Mouse (Mus musculus) embryonic facial prominence, embryonic 15.5 days (tissue): ENCODE results near the gene Fabp3. TPM values are rescaled to one million over a fixed set of nuclear protein-coding genes. Genes with fewer than 3 reads are reported as not detected.

Source experiments
- ATAC-seq: fragments of 200-750 bp; cut with Nextera tagmentation; 2 replicates; pipeline ENCODE4 v1.8.0; 2017; ENCODE audit warnings: low read depth, moderate TSS enrichment; ENCODE audit not compliant: insufficient number of reproducible peaks, low FRiP score, low TSS enrichment
- H3K27ac ChIP-seq: fragments of 300-500 bp; sonication (generic); replicated peaks from 2 replicates; pipeline ENCODE4 v1.5.1; 2015; ENCODE audit warnings: mild to moderate bottlenecking, inconsistent platforms
- H3K27me3 ChIP-seq: fragments of 300-500 bp; sonication (generic); 2 replicates; pipeline ENCODE4 v1.6.1; 2015; ENCODE audit warnings: inconsistent platforms
- H3K36me3 ChIP-seq: fragments of 300-500 bp; sonication (generic); 2 replicates; pipeline ENCODE4 v1.6.1; 2015; ENCODE audit warnings: mild to moderate bottlenecking, inconsistent platforms
- H3K4me1 ChIP-seq: fragments of 300-500 bp; sonication (generic); 2 replicates; pipeline ENCODE4 v1.6.1; 2015; ENCODE audit warnings: inconsistent platforms
- H3K4me2 ChIP-seq: fragments of 300-500 bp; sonication (generic); replicated peaks from 2 replicates; pipeline ENCODE4 v1.6.1; 2015; ENCODE audit warnings: mild to moderate bottlenecking, inconsistent platforms
- H3K4me3 ChIP-seq: fragments of 300-500 bp; sonication (generic); replicated peaks from 2 replicates; pipeline ENCODE4 v1.5.1; 2015; ENCODE audit warnings: mild to moderate bottlenecking, inconsistent platforms
- H3K9ac ChIP-seq: fragments of 300-500 bp; sonication (generic); 2 replicates; pipeline ENCODE4 v1.6.1; 2015; ENCODE audit warnings: inconsistent platforms
- H3K9me3 ChIP-seq: fragments of 300-500 bp; sonication (generic); replicated peaks from 2 replicates; pipeline ENCODE4 v1.6.1; 2016; ENCODE audit warnings: inconsistent platforms
- WGBS: fragments of 180-500 bp; shearing (Covaris S2); methylation state at CpG from one replicate; pipeline ENCODE4 v1.1.7; 2015; 5-methylcytosine and 5-hydroxymethylcytosine counted together
- polyA plus RNA-seq: library from polyadenylated mRNA; unstranded; fragments of >200 nt; fragmentation: Nextera tagmentation; extraction: Ambion mirVana; gene quantifications from 2 replicates; pipeline ENCODE4 v1.2.1, GENCODE M21; 2015

Gene Fabp3
- polyA plus RNA-seq, 1 experiment from 2014 or later = 40.7 TPM

DNA sequence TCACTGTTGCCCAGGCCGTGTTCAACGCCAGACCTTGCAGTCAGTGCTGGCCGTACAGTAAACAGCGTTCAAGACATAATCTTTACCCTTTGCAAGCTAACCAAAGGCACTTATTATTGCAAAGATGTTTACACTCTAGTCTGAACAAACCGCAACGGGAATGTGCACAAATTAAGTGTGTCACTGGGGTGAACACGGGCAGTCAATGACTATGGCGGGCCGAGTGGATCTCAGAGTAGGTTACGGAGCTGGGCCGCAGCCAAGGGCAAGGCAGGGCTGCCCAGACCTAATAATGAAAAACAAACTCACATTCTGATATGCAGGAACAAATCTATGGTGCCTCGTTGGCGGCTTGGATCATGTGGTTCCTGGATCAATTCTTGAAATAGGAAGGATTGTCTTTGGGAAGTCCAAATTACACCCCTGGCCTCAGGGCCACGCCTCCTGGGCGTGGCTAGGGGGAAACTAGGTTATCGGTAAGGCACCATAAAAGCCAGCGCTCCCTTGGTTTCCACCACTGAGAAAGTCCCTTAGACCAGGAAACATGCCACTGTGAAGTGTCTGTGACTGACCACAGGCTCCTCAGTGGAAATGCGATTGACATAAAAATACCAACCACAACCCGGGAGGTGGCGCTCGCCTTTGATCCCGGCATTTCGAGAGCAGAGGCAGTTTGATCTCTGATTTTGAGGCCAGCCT is 13.2 kb upstream of the Fabp3 start:
- no peaks in the 10 kb centered on the region for H3K9me3 ChIP-seq
- H3K27me3 ChIP-seq = no peaks in the 10 kb centered on the region
- H3K4me2 ChIP-seq = no peak overlapping the region; the same call in 1 of the 2 replicates
- H3K4me1 ChIP-seq = 0 out of 2 replicates have a peak, but pooled peaks cover 6% of the 10 kb centered on the region
- H3K36me3 ChIP-seq = no peaks in the 10 kb centered on the region
- no peak for ATAC-seq
- H3K9ac ChIP-seq = no peak overlapping the region
- no peak overlapping the region for H3K4me3 ChIP-seq
- WGBS = 44% methylated on average over 23 of the region's 23 CpGs
- no peak overlapping the region for H3K27ac ChIP-seq

DNA sequence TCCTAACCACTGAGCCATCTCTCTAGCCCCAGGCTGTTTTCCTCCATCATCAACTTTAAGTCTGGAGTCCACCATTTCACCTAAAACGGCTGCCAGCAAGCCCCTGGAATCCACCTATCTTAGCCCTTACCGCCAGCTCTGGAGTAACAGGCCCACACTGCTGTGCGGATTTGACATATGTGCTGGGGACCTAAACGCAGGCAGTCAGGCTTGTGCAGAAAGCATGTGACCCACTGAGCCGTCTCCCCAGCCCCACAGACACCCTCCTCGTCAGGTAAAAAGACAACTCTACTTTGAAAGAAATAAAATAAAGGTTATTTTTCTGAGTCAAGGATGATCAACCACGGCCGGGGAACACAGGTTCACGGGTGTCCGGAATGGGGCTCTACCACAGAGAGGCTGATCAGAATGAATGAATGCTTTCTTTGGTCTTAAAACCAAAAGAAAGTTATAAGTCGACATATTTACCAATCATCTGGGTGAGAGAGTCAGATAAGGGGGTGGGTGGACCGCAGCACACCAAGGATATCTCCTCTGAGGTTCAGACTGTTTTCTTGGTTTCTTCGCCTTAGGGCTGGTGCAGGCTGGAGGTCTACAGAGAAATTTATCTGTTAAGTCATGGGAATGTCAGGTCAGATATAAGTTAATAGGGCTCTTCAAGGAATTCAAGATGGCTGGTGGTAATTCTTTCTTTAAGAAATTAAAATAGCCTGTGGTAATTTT is 12.0 kb upstream of the Fabp3 start:
- no peaks in the 10 kb centered on the region for H3K9me3 ChIP-seq
- H3K36me3 ChIP-seq = no peaks in the 10 kb centered on the region
- H3K4me2 ChIP-seq = no peak overlapping the region
- H3K27ac ChIP-seq = no peak overlapping the region
- no peaks in the 10 kb centered on the region for H3K27me3 ChIP-seq
- WGBS = 80% methylated on average over 13 of the region's 13 CpGs
- H3K9ac ChIP-seq = no peak overlapping the region
- 0 out of 2 replicates have a peak, but pooled peaks cover 6% of the 10 kb centered on the region for H3K4me1 ChIP-seq
- no peak overlapping the region for H3K4me3 ChIP-seq
- ATAC-seq = no peak

GRCm38 (mm10) chr4:130297123-130297529 is 11.3 kb upstream of the Fabp3 start:
- Histone ChIP-seq H3K27me3 (no peaks in the 10 kb centered on the region), H3K9me3 (no peaks in the 10 kb centered on the region), H3K9ac (no peak overlapping the region), H3K4me3 (no peak overlapping the region), H3K27ac (no peak overlapping the region), H3K4me2 (no peak overlapping the region), H3K36me3 (no peaks in the 10 kb centered on the region), H3K4me1 (0 out of 2 replicates have a peak, but pooled peaks cover 6% of the 10 kb centered on the region)
- 20% methylated on average over 13 of the region's 13 CpGs for WGBS
- no peak for ATAC-seq

DNA sequence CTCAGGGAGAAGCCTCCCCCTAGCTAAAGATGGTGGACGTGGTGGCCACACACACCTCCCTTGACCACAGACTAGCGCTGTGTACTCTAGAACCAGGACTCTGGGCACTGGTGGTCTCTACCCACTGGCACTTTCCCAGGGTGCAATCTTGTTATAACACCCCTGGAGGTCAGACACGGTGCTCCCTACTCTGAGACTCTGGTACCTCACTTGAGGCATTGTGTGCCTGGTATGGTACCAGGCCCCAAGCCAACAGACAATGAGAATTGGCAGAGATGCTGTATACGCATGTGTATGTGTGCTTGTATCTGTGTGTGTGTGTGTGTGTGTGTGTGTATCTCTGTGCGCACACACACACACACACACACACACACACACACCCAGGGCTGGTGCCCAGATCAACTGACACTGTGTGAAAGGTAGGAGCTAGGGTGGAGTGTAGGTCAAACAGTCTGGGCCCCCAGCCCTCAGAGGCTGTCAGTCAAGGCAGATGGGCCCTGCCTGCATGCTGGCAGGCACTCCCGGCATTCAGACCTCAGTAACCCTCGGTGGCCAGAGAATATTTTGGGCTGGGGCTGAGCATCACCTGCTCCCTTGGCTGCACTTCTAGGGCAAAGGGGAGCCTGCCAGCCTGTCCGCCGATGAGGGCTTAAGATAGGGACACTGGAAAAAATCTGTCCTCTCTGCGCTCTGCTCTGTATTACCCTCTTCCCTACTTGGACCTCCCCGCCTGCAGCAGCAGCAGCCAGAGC is 9.3 kb upstream of the Fabp3 start:
- Histone ChIP-seq H3K36me3 (no peaks in the 10 kb centered on the region), H3K27me3 (no peaks in the 10 kb centered on the region), H3K4me1 (0 out of 2 replicates have a peak, but pooled peaks cover 6% of the 10 kb centered on the region), H3K27ac (no peak overlapping the region), H3K9me3 (no peaks in the 10 kb centered on the region), H3K4me2 (no peak overlapping the region), H3K9ac (no peak overlapping the region), H3K4me3 (no peak overlapping the region)
- 69% methylated on average over 11 of the region's 11 CpGs for WGBS
- ATAC-seq = no peak

DNA sequence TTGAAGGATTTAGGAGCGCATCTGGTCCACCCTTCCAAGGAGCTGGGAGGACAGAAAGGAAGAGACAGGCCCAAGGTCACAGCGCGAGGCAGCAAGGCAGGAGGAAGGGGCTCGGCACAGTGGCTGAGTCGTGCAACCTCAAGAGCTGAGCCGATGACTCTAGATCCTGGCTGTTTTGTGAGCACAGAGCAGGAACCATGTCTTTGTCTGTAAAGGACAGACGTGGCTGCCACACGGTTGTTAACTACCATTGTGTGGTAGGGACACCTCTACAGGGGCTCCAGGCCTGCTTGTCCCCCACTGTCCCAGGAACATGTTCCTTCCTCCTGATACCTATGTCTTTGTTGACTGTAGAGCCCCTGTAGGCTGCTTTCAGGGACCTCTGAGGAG is 8.8 kb upstream of the Fabp3 start:
- WGBS = 74% methylated on average over 8 of the region's 8 CpGs
- Histone ChIP-seq H3K4me3 (no peak overlapping the region), H3K27me3 (no peaks in the 10 kb centered on the region), H3K9me3 (no peaks in the 10 kb centered on the region), H3K9ac (no peak overlapping the region), H3K4me2 (no peak overlapping the region), H3K36me3 (no peaks in the 10 kb centered on the region), H3K27ac (no peak overlapping the region), H3K4me1 (0 out of 2 replicates have a peak, but pooled peaks cover 6% of the 10 kb centered on the region)
- ATAC-seq = no peak

DNA sequence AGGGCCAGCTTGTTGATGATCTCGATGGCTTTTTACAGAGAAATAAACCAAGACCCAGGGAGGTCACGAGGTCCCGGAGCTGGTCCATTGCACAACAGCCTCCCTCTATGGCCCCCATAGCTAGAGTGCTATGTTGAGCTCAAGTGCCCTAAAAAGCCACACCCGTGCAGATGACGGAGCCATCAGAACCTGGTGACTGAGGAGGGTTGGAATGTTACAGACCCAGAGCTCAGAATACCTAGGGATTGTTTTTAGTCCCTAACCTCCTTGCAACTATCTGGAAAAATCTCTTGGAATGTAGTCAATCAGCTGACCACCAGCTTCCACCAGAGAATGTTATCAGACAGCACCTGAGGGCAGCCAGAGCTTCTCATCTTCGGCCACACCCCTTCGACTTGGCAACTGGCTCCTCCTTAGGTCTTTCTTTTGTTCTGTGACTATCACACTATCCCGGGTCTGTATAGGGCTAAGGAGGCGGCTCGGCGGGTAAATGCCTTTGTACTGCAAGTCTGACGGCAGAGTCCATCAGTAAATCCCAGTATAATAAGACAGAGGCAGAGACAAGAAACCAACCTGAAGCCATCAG is 6.0 kb upstream of the Fabp3 start:
- H3K27ac ChIP-seq = no peak overlapping the region
- WGBS = 51% methylated on average over 12 of the region's 12 CpGs
- no peak for ATAC-seq

DNA sequence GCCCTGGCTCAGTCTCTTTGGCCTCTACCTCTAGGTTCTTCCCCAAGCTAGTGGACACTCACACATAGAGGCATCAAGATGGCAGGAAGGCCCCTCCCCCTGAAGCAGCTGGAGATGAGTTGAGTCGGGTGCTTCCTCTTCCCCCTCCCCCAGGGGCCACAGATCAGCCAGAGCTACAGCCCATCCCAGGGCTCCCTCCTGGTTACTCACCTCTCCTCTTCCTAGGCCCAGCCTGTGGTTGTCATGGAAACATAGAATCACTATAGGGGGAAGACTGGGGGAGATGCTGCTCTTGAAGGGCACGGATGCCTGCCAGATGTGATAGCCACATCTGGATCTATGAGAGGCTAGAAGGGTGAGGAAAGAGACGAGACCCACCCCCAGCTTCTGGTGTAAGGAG is 3.6 kb upstream of the Fabp3 start:
- no peak for ATAC-seq
- peaks cover 34% of the 10 kb centered on the region for H3K27me3 ChIP-seq
- WGBS = 25% methylated on average over 3 of the region's 3 CpGs
- no peak overlapping the region for H3K9ac ChIP-seq
- H3K4me3 ChIP-seq = no peak overlapping the region
- H3K36me3 ChIP-seq = no peaks in the 10 kb centered on the region
- H3K27ac ChIP-seq = no peak overlapping the region
- H3K4me1 ChIP-seq = peaks cover 17% of the 10 kb centered on the region
- H3K9me3 ChIP-seq = no peaks in the 10 kb centered on the region
- no peak overlapping the region for H3K4me2 ChIP-seq

More for the DNA sequence above, 6.0 kb upstream of the Fabp3 start:
- H3K27me3 ChIP-seq = peaks cover 12% of the 10 kb centered on the region
- no peaks in the 10 kb centered on the region for H3K9me3 ChIP-seq
- H3K9ac ChIP-seq = no peak overlapping the region
- no peak overlapping the region for H3K4me2 ChIP-seq
- H3K4me3 ChIP-seq = no peak overlapping the region
- H3K36me3 ChIP-seq = no peaks in the 10 kb centered on the region
- no peaks in the 10 kb centered on the region for H3K4me1 ChIP-seq

- 79% methylated on average over 10 of the region's 10 CpGs for WGBS
- Histone ChIP-seq H3K4me1 (peaks cover 17% of the 10 kb centered on the region), H3K27me3 (peaks cover 46% of the 10 kb centered on the region), H3K9me3 (no peaks in the 10 kb centered on the region), H3K4me3 (peak overlapping the region; percentile 50; the same call in 1 of the 2 replicates), H3K27ac (no peak overlapping the region), H3K36me3 (no peaks in the 10 kb centered on the region), H3K9ac (no peak overlapping the region), H3K4me2 (peak overlapping the region; percentile 92; the same call in 1 of the 2 replicates)
- no peak for ATAC-seq
These were observed 1.4 kb upstream of the Fabp3 start for GRCm38 (mm10) chr4:130306796-130307630.

DNA sequence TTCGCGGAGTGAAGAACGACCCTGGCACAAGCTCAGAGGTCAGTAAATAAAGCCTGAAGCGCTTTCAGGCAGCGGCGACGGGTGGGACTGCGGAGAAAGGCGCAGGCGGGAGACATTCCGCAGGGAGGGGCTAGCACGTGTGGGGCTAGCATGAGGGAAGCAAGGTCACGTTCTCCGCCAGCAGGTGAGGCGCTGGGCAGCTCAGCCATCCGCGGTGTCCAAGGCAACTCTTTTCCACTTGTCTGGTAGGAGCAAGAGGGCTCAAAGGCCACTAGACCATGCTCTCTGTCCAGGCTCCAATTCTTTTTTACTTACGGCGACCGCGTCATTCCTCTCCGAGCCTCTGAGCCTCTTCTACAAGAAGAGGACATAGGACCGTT is 554 bp upstream of the Fabp3 start:
- Histone ChIP-seq H3K27ac (no peak overlapping the region), H3K4me2 (peak overlapping the region; percentile 92), H3K9me3 (no peaks in the 10 kb centered on the region), H3K4me3 (peak overlapping the region; percentile 50), H3K9ac (no peak overlapping the region), H3K27me3 (peaks cover 46% of the 10 kb centered on the region), H3K36me3 (no peaks in the 10 kb centered on the region), H3K4me1 (peaks cover 17% of the 10 kb centered on the region)
- ATAC-seq = no peak
- under 1% methylated on average over 23 of the region's 23 CpGs for WGBS

GRCm38 (mm10) chr4:130309254-130309653 is 859 bp downstream of the Fabp3 start:
- ATAC-seq = no peak
- Histone ChIP-seq H3K9me3 (no peaks in the 10 kb centered on the region), H3K9ac (no peak overlapping the region), H3K27me3 (peaks cover 46% of the 10 kb centered on the region), H3K27ac (no peak overlapping the region), H3K4me3 (peak overlapping the region; percentile 50), H3K4me1 (peaks cover 17% of the 10 kb centered on the region), H3K4me2 (peak overlapping the region; percentile 92), H3K36me3 (no peaks in the 10 kb centered on the region; the same call in 1 of the 2 replicates)
- 53% methylated on average over 8 of the region's 8 CpGs for WGBS
